Mouse (Mus musculus) ES-E14 (cell line): ENCODE measurements around the gene Il2.

Experiments
- HCFC1 ChIP-seq: IDR thresholded peaks from 2 replicates; pipeline ENCODE4 v1.6.1; 2012; ENCODE audit warnings: low read length, inconsistent platforms, borderline replicate concordance; ENCODE audit not compliant: insufficient read depth
- MAFK ChIP-seq: IDR thresholded peaks from 2 replicates; pipeline ENCODE4 v1.6.1; 2014; ENCODE audit warnings: mild to moderate bottlenecking, low read depth, low read length, inconsistent platforms; ENCODE audit not compliant: insufficient read depth
- ZC3H11A ChIP-seq: IDR thresholded peaks from 2 replicates; pipeline ENCODE4 v1.6.1; 2012; ENCODE audit warnings: low read depth, mild to moderate bottlenecking, inconsistent platforms, low read length, borderline replicate concordance
- ZNF384 ChIP-seq: IDR thresholded peaks from 2 replicates; pipeline ENCODE4 v1.6.1; 2012; ENCODE audit warnings: low read depth, low read length, inconsistent platforms

DNA sequence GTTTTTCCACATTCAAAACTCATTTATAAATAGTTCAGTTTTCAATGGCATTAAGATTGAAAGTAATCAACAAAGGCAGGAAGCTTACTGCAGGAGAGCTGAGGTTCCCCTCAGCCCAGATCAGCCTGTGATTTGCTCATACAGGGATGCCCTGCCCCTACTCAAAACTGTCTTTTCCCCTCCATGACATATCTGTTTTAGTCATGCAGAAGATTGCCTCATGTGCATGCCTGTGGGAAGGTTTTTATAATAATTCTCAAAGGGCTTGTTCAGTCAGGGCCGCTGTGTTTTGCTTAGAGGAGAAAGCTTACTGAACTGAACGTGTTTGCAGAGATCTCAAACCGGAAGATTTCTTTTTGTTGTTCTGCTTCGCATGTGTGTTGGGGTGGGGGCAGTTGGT lies 35.3 kb upstream of the Il2 start:
- TF ChIP-seq ZC3H11A (no peak), MAFK (no peak), ZNF384 (no peak), HCFC1 (no peak)
